Mouse (Mus musculus) kidney, adult 2 months (tissue): Measurements from ENCODE around the gene Xpo1. TPM values are rescaled to one million over a fixed set of nuclear protein-coding genes. Genes with fewer than 3 reads are reported as not detected.
A peak's percentile ranks its signal among the peaks of the same experiment; 100 is the strongest.
"Not testable (repeated sequence)": the region's sequence is repeated elsewhere in the genome, so short reads cannot be mapped to it uniquely, and the experiment has no call there.

Experiments used
- DNase-seq: peaks from one replicate; pipeline ENCODE4 v3.0.0; 2021
- H3K27ac ChIP-seq: fragments of 200-500 bp; 2 replicates; pipeline ENCODE4 v1.5.1; 2012; ENCODE audit warnings: low read depth, low read length, control low read depth, inconsistent platforms; ENCODE audit not compliant: insufficient read depth
- H3K27me3 ChIP-seq: fragments of 200-500 bp; replicated peaks from 2 replicates; pipeline ENCODE4 v1.6.1; 2012; ENCODE audit warnings: mild to moderate bottlenecking, moderate library complexity, low read length, inconsistent platforms; ENCODE audit not compliant: control insufficient read depth, insufficient read depth
- H3K36me3 ChIP-seq: fragments of 200-500 bp; 2 replicates; pipeline ENCODE4 v1.6.1; 2012; ENCODE audit warnings: mild to moderate bottlenecking, moderate library complexity, low read length, inconsistent platforms; ENCODE audit not compliant: control insufficient read depth, insufficient read depth
- H3K4me1 ChIP-seq: fragments of 200-500 bp; 2 replicates; pipeline ENCODE4 v1.6.1; 2011; ENCODE audit warnings: low read length; ENCODE audit not compliant: control insufficient read depth, insufficient read depth
- H3K4me3 ChIP-seq: fragments of 200-500 bp; 2 replicates; pipeline ENCODE4 v1.5.1; 2011; ENCODE audit warnings: mild to moderate bottlenecking, low read depth, low read length, control low read depth; ENCODE audit not compliant: insufficient read depth
- CTCF ChIP-seq: fragments of 200-500 bp; conservative IDR thresholded peaks from 2 replicates; pipeline ENCODE4 v1.5.1; 2011; ENCODE audit warnings: low read depth, mild to moderate bottlenecking, control low read depth, low read length, moderate library complexity, mixed read lengths; ENCODE audit not compliant: insufficient read depth, insufficient read length
- POLR2A ChIP-seq: fragments of 200-500 bp; IDR thresholded peaks from one replicate; pipeline ENCODE4 v1.6.1; 2011; ENCODE audit warnings: low read depth, low read length, control low read depth
- WGBS: fragments of 180-500 bp; shearing (Covaris S2); methylation state at CpG from one replicate; pipeline ENCODE4 v1.1.7; 2018; 5-methylcytosine and 5-hydroxymethylcytosine counted together
- polyA plus RNA-seq: library from polyadenylated mRNA; depleted of rRNA; stranded (reverse); fragments of >200 nt; gene quantifications from 2 replicates; pipeline ENCODE4 v1.2.3, GENCODE M21; 2012

Xpo1 gene
- polyA plus RNA-seq, 1 experiment: 5.3 TPM

GRCm38 (mm10) chr11:23261490-23261889 lies 5.6 kb downstream of the Xpo1 start:
- Histone ChIP-seq H3K4me1 (peaks cover 5% of the 10 kb centered on the region; the same call in 1 of the 2 replicates), H3K4me3 (no peak overlapping the region), H3K27me3 (no peaks in the 10 kb centered on the region), H3K27ac (no peak overlapping the region), H3K36me3 (peaks cover 4% of the 10 kb centered on the region)
- TF ChIP-seq POLR2A: no peak
- 0 out of 2 replicates have a peak, but pooled peaks have one; percentile 32 for TF ChIP-seq CTCF
- 61% methylated on average over 3 of the region's 3 CpGs for WGBS
- DNase-seq: peak; percentile 12

DNA sequence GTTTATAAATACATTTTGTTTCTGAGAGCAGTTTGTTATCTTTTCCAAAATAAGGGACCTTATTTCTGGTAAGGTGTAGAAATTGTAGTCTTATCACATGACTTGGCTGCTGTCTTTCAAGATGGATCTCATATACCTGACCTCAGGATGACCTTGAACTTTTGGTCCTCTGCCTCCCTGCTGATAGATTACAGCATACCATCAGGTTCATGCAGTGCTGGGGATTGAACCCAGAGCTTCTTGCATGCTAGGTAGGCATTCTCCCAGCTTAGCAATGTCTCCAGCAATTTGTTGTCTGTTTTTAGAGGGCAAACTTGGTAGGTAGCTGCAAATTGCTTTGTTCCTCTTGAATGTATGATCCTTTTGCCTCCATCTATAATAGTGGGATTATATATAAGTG lies 9.1 kb downstream of the Xpo1 start:
- Histone ChIP-seq H3K4me3 (no peak overlapping the region), H3K4me1 (no peaks in the 10 kb centered on the region), H3K27ac (no peak overlapping the region), H3K27me3 (no peaks in the 10 kb centered on the region), H3K36me3 (peaks cover 6% of the 10 kb centered on the region)
- DNase-seq: no peak
- TF ChIP-seq POLR2A (no peak), CTCF (no peak)

DNA sequence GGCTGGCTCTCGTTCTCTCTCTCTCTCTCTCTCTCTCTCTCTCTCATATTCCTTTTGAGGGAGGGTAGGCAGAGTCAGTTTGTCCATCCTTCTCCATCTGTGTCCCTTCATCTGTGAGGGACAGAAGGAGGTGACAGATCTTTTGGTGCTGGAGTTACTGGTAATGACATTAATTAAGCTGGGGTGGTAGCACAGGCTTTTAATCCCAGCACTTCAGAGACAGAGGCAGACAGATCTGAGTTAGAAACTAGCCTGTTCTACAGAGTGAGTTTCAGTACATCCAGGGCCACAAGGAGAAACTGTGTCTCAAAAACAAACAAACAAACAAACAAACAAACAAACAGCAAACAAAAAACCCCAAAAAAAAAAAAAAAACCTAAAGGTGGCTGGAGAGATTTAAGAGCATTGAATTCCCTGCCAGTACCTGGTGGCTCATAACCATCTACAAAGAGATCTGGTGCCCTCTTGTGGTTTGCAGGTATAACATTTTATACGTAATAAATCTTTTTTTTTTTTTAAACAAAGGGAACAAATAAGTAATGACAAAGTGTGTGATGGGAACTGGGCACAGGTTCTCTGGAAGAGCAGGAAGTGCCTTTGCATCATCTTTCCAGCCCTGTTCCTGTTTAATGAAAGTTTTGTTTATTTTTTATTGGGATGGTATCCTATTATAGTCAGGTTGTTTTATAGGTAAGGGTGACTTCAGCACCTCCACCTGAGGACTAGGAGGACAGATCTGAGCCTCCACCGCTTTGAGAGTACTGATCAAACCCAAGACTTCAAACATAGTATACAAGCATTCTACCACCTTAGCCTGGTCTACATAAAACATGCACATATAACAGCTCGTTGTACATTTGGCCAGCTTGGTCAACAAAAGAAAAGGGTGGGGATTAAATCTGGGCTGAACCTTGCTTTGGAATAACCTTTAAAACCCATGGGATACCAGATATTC lies 16.2 kb downstream of the Xpo1 start:
- Histone ChIP-seq H3K27me3 (no peaks in the 10 kb centered on the region), H3K36me3 (peaks cover 15% of the 10 kb centered on the region), H3K4me1 (no peaks in the 10 kb centered on the region), H3K27ac (no peak overlapping the region), H3K4me3 (no peak overlapping the region)
- TF ChIP-seq CTCF (no peak), POLR2A (no peak)
- 67% methylated on average over 4 of the region's 4 CpGs for WGBS
- peak; percentile 73 for DNase-seq

GRCm38 (mm10) chr11:23275780-23276179 lies 19.9 kb downstream of the Xpo1 start:
- Histone ChIP-seq H3K36me3 (peaks cover 18% of the 10 kb centered on the region), H3K4me1 (no peaks in the 10 kb centered on the region), H3K27me3 (no peaks in the 10 kb centered on the region), H3K4me3 (no peak overlapping the region), H3K27ac (no peak overlapping the region)
- 65% methylated on average over 3 of the region's 3 CpGs for WGBS
- TF ChIP-seq POLR2A (no peak), CTCF (no peak)
- no peak for DNase-seq

GRCm38 (mm10) chr11:23284469-23284868 lies 28.6 kb downstream of the Xpo1 start:
- 94% methylated on average over 4 of the region's 4 CpGs for WGBS
- peaks cover 9% of the 10 kb centered on the region for H3K36me3 ChIP-seq
- no peaks in the 10 kb centered on the region for H3K4me1 ChIP-seq
- no peak overlapping the region for H3K27ac ChIP-seq
- H3K27me3 ChIP-seq: no peaks in the 10 kb centered on the region
- DNase-seq: no peak
- no peak overlapping the region for H3K4me3 ChIP-seq
- no peak for TF ChIP-seq POLR2A
- no peak for TF ChIP-seq CTCF

DNA sequence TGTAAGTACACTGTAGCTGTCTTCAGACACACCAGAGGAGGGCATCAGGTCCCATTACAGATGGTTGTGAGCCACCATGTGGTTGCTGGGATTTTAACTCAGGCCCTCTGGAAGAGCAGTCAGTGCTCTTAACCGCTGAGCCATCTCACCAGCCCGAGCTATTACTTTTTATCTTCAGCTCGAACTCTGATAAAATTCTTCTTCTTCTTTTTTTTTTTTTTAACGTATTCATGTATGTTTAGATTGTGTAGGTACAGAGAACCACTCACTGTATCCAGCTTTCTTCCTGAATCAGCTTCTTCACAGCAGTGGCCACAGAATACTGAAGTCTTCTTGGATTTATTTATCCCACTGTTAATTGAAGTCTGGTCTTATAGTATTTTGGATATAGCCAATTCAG lies 33.0 kb downstream of the Xpo1 start:
- H3K27ac ChIP-seq, H3K36me3 ChIP-seq, H3K27me3 ChIP-seq, H3K4me3 ChIP-seq, DNase-seq, H3K4me1 ChIP-seq: not testable (repeated sequence)
- WGBS: 92% methylated on average over 4 of the region's 4 CpGs

GRCm38 (mm10) chr11:23297379-23297778 lies 41.5 kb downstream of the Xpo1 start:
- H3K27me3 ChIP-seq: no peaks in the 10 kb centered on the region
- WGBS: 99% methylated on average over 2 of the region's 2 CpGs
- no peaks in the 10 kb centered on the region for H3K4me1 ChIP-seq
- H3K27ac ChIP-seq: no peak overlapping the region
- no peak overlapping the region for H3K4me3 ChIP-seq
- peaks cover 14% of the 10 kb centered on the region for H3K36me3 ChIP-seq
- no peak for DNase-seq
- TF ChIP-seq CTCF (no peak), POLR2A (no peak)
